Mouse (Mus musculus) retina, postnatal 7 days (tissue): ENCODE data around the gene Cnn1.
"Not testable (repeated sequence)": the region's sequence is repeated elsewhere in the genome, so short reads cannot be mapped to it uniquely, and the experiment has no call there.

Source experiments
- DNase-seq: peaks from one replicate; pipeline ENCODE4 v3.0.0-alpha.2; 2012; ENCODE audit warnings: low read depth, low spot score

The Cnn1 gene

GRCm38 (mm10) chr9:22125246-22126027 is 26.4 kb downstream of the Cnn1 start:
- no peak for DNase-seq

GRCm38 (mm10) chr9:22131226-22131981 is 32.4 kb downstream of the Cnn1 start:
- DNase-seq, result no peak

- no peak for DNase-seq
Observed at GRCm38 (mm10) chr9:22132220-22132619, 33.2 kb downstream of the Cnn1 start.

GRCm38 (mm10) chr9:22134246-22134890 is 35.4 kb downstream of the Cnn1 start:
- DNase-seq, result no peak

- no peak for DNase-seq
Observed at GRCm38 (mm10) chr9:22134988-22135643, 36.1 kb downstream of the Cnn1 start.

- no peak for DNase-seq
Observed at GRCm38 (mm10) chr9:22135644-22136390, 36.8 kb downstream of the Cnn1 start, which contains the start of gene Acp5. TSS of gene Acp5 (minus strand) at chr9:22135711.

GRCm38 (mm10) chr9:22136765-22137547 is 37.9 kb downstream of the Cnn1 start:
- DNase-seq, result no peak

GRCm38 (mm10) chr9:22138480-22138879 is 39.5 kb downstream of the Cnn1 start:
- DNase-seq, result peak; percentile 48

- no peak for DNase-seq
Observed at GRCm38 (mm10) chr9:22139746-22140145, 40.7 kb downstream of the Cnn1 start.

GRCm38 (mm10) chr9:22143108-22144037 is 44.4 kb downstream of the Cnn1 start:
- DNase-seq, result peak; percentile 77

GRCm38 (mm10) chr9:22144304-22144965 is 45.4 kb downstream of the Cnn1 start:
- DNase-seq, result no peak

- DNase-seq, result no peak
Observed at GRCm38 (mm10) chr9:22149426-22150248, 50.6 kb downstream of the Cnn1 start.

- DNase-seq, result not testable (repeated sequence)
Observed at GRCm38 (mm10) chr9:22150249-22150693, 51.3 kb downstream of the Cnn1 start.

- no peak for DNase-seq
Observed at GRCm38 (mm10) chr9:22150946-22151345, 51.9 kb downstream of the Cnn1 start.

- DNase-seq, result no peak
Observed at GRCm38 (mm10) chr9:22153810-22154209, 54.8 kb downstream of the Cnn1 start.

- peak; percentile 57 for DNase-seq
Observed at GRCm38 (mm10) chr9:22155614-22156013, 56.6 kb downstream of the Cnn1 start.

GRCm38 (mm10) chr9:22156497-22157245 is 57.7 kb downstream of the Cnn1 start, which contains the start of gene Pigyl:
TSS of gene Pigyl (plus strand) at chr9:22156846.
- peak; percentile 98 for DNase-seq
